Mouse (Mus musculus): ENCODE results near the gene Abcb10. TPM values are rescaled to one million over a fixed set of nuclear protein-coding genes. Genes with fewer than 3 reads are reported as not detected.

Gene Abcb10
- total and polyA plus RNA-seq, 2 experiments from 2014 or later: 14.7 to 43.4 TPM

DNA sequence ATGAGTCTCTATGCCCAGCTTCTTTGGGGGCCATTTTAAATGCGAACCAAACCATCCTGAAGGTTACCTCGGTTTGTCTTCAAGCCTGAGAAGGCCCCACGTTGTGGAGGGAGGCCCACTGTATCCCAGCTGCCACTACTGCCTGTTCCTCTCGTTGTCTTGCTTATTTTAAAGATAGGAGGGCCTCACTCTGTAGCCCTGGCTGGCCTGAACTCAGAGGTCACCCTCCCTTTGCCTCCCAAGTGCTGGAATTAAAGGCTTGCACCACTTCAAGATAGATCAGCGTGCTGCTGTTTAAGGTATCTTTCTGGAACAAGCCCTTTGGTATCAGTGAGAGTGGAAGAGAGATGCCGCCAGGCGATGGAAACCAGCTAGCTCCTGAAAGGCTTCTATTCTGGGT lies 6.2 kb upstream of the Abcb10 start:
- no peak for DNase-seq (ENCODE audit: low spot score)
- Histone ChIP-seq H3K27me3 (ENCODE audit: insufficient read depth, low read length) (no peaks in the 10 kb centered on the region), H3K4me1 (ENCODE audit: insufficient read depth, low read length) (no peaks in the 10 kb centered on the region), H3K9me3 (ENCODE audit: low read length) (no peaks in the 10 kb centered on the region), H3K9ac (replicated peaks; ENCODE audit: low read length, poor library complexity, severe bottlenecking) (no peak overlapping the region), H3K4me3 (ENCODE audit: low read depth, low read length) (no peak overlapping the region), H3K27ac (ENCODE audit: low read depth, low read length) (no peak overlapping the region), H3K4me2 (ENCODE audit: low read depth, low read length, poor library complexity, severe bottlenecking) (no peak overlapping the region), H3K36me3 (ENCODE audit: insufficient read depth, low read length) (0 out of 2 replicates have a peak, but pooled peaks cover 3% of the 10 kb centered on the region)
- WGBS: 80% methylated on average over 7 of the region's 7 CpGs
- TF ChIP-seq CTCF (IDR thresholded peaks at IDR 0.05): no peak
- ATAC-seq (ENCODE audit: low FRiP score): no peak

DNA sequence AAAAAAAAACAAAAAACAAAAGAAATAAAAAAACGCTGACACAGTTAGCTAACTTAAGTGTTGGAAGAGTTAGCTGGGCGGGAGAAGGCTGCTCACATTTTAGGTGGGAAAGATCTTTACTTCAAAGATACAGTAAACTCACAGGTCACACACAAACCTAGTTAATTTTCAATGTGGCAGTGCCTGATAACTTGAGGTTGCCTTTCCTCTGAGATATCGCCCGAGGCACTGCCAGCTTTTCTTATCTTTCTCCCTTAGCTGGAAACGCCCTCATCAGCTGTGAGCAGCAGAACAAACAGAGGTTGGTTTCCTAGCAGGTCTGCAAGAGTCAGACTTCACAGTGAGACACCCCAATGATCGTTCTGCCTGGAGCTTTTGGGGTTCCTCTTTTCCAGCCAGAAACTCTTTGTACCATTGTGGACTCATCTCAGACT lies 5.7 kb upstream of the Abcb10 start:
- DNase-seq (ENCODE audit: low spot score) (no peak), ATAC-seq (ENCODE audit: low FRiP score) (no peak)
- H3K9ac ChIP-seq (replicated peaks; ENCODE audit: low read length, poor library complexity, severe bottlenecking): no peak overlapping the region
- no peaks in the 10 kb centered on the region for H3K4me1 ChIP-seq (ENCODE audit: insufficient read depth, low read length)
- H3K4me3 ChIP-seq (ENCODE audit: low read depth, low read length): no peak overlapping the region
- 0 out of 2 replicates have a peak, but pooled peaks cover 2% of the 10 kb centered on the region for H3K36me3 ChIP-seq (ENCODE audit: insufficient read depth, low read length)
- H3K27me3 ChIP-seq (ENCODE audit: insufficient read depth, low read length): no peaks in the 10 kb centered on the region
- TF ChIP-seq CTCF (IDR thresholded peaks at IDR 0.05): no peak
- no peak overlapping the region for H3K4me2 ChIP-seq (ENCODE audit: low read depth, low read length, poor library complexity, severe bottlenecking)
- no peaks in the 10 kb centered on the region for H3K9me3 ChIP-seq (ENCODE audit: low read length)
- WGBS: 75% methylated on average over 6 of the region's 6 CpGs
- H3K27ac ChIP-seq (ENCODE audit: low read depth, low read length): no peak overlapping the region

DNA sequence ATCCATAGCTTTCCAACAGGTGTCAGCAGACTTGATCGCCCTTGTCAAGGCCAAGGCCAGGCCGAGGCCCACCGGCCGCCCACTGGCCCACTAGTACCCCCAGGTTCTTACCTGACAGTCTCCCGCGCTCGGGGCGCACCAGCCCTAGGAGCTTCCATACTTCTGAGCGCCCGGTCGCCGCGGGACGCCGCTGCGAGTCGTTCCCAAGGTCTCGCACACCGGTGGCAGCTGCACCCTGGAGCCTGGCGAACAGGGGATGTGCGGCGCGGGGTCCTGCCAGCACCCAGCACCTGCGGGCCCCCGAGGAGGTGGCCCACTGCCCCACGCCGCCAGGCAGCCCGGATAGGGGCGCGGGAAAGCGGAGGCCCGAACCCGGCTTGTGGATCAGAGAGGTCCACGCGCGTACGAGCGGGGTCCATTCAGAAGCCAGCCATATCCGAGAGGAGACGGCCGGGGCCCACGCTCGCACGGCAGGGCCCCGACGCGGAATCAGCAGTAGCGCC lies 580 bp downstream of the Abcb10 start:
- peak overlapping the region; percentile 94 for H3K9ac ChIP-seq (replicated peaks; ENCODE audit: low read length, poor library complexity, severe bottlenecking)
- H3K9me3 ChIP-seq (ENCODE audit: low read length): no peaks in the 10 kb centered on the region
- H3K27ac ChIP-seq (ENCODE audit: low read depth, low read length): peak overlapping the region; percentile 62
- no peak; the same call in 1 of the 2 replicates for ATAC-seq (ENCODE audit: low FRiP score)
- no peaks in the 10 kb centered on the region for H3K27me3 ChIP-seq (ENCODE audit: insufficient read depth, low read length)
- H3K4me1 ChIP-seq (ENCODE audit: insufficient read depth, low read length): peaks cover 5% of the 10 kb centered on the region; the same call in 1 of the 2 replicates
- WGBS: 1% methylated on average over 42 of the region's 48 CpGs
- TF ChIP-seq CTCF (IDR thresholded peaks at IDR 0.05): no peak
- peak overlapping the region; percentile 93 for H3K4me2 ChIP-seq (ENCODE audit: low read depth, low read length, poor library complexity, severe bottlenecking)
- H3K36me3 ChIP-seq (ENCODE audit: insufficient read depth, low read length): peaks cover 3% of the 10 kb centered on the region; the same call in 1 of the 2 replicates
- peak; percentile 8 for DNase-seq (ENCODE audit: low spot score)
- peak overlapping the region; percentile 87 for H3K4me3 ChIP-seq (ENCODE audit: low read depth, low read length)

DNA sequence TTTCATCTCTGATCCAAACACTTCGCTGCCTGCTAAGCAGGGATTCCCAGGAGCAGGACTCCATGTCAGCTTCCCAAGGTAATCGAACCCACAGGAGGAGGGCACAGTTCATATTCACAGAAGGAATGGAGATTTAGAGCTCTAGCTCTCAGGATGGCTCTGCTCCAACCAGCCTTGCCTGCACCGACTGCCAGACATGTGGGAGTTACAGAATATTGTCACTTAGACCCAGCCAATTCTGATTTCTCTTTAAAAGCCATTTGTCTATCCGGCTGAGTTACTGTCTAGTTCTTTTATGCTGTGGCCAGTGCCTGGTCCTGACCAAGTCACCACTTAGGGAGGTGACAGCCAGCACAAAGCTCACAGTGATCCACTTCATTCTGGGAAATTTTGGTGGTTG lies 1.2 kb downstream of the Abcb10 start:
- peaks cover 3% of the 10 kb centered on the region; the same call in 1 of the 2 replicates for H3K36me3 ChIP-seq (ENCODE audit: insufficient read depth, low read length)
- no peaks in the 10 kb centered on the region for H3K27me3 ChIP-seq (ENCODE audit: insufficient read depth, low read length)
- no peak overlapping the region for H3K27ac ChIP-seq (ENCODE audit: low read depth, low read length)
- no peak for TF ChIP-seq CTCF (IDR thresholded peaks at IDR 0.05)
- H3K4me3 ChIP-seq (ENCODE audit: low read depth, low read length): peak overlapping the region; percentile 87; the same call in 1 of the 2 replicates
- WGBS: 45% methylated on average over 4 of the region's 4 CpGs
- ATAC-seq (ENCODE audit: low FRiP score) (no peak), DNase-seq (ENCODE audit: low spot score) (peak; percentile 3)
- H3K9ac ChIP-seq (replicated peaks; ENCODE audit: low read length, poor library complexity, severe bottlenecking): no peak overlapping the region
- H3K4me2 ChIP-seq (ENCODE audit: low read depth, low read length, poor library complexity, severe bottlenecking): peak overlapping the region; percentile 93
- peaks cover 5% of the 10 kb centered on the region; the same call in 1 of the 2 replicates for H3K4me1 ChIP-seq (ENCODE audit: insufficient read depth, low read length)
- H3K9me3 ChIP-seq (ENCODE audit: low read length): no peaks in the 10 kb centered on the region

DNA sequence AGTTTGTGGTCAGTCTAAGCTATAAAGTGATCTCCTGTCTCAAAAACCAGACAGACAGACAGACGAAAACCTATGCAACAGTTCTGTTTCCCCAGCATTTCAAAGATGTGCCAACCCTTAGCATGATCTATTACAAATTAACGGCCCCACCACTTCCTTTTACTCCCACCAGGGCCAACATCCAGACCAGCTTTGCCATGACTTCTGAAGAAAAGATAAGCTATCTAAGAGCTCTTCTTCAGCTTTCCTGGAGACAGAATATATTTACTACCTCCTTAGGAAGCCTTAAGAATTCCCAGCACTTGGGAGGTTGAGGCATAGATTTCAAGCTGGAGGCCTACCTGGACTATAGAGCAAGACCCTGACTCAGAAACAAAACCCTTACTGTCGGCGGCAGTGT lies 2.7 kb downstream of the Abcb10 start:
- WGBS: 83% methylated on average over 4 of the region's 4 CpGs
- peaks cover 3% of the 10 kb centered on the region; the same call in 1 of the 2 replicates for H3K36me3 ChIP-seq (ENCODE audit: insufficient read depth, low read length)
- no peak overlapping the region for H3K4me2 ChIP-seq (ENCODE audit: low read depth, low read length, poor library complexity, severe bottlenecking)
- no peaks in the 10 kb centered on the region for H3K27me3 ChIP-seq (ENCODE audit: insufficient read depth, low read length)
- H3K27ac ChIP-seq (ENCODE audit: low read depth, low read length): no peak overlapping the region
- ATAC-seq (ENCODE audit: low FRiP score) (no peak), DNase-seq (ENCODE audit: low spot score) (no peak)
- no peak overlapping the region for H3K4me3 ChIP-seq (ENCODE audit: low read depth, low read length)
- no peak overlapping the region for H3K9ac ChIP-seq (replicated peaks; ENCODE audit: low read length, poor library complexity, severe bottlenecking)
- H3K4me1 ChIP-seq (ENCODE audit: insufficient read depth, low read length): peaks cover 5% of the 10 kb centered on the region; the same call in 1 of the 2 replicates
- no peak for TF ChIP-seq CTCF (IDR thresholded peaks at IDR 0.05)
- no peaks in the 10 kb centered on the region for H3K9me3 ChIP-seq (ENCODE audit: low read length)

DNA sequence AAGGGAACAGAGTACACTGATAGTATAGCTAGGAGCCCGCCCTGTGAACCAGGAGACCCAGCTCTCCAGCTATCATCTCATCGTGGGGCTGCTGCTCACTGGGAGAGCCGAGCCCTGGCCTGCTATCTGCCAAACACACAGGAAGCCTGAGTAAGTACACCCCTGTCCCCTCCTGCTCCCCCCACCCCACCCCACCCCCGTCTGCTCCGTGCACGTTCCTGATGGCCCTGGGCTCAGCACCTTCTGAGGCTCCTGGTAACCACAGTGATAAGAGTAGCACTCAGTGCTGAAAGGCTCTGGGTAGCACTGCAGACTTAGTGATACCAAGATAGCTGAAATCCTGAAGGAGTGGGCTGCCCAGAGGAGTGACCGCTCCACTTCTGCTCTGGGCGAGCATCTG lies 4.0 kb downstream of the Abcb10 start:
- no peak for DNase-seq (ENCODE audit: low spot score)
- Histone ChIP-seq H3K9me3 (ENCODE audit: low read length) (no peaks in the 10 kb centered on the region), H3K27me3 (ENCODE audit: insufficient read depth, low read length) (no peaks in the 10 kb centered on the region), H3K4me3 (ENCODE audit: low read depth, low read length) (no peak overlapping the region), H3K4me2 (ENCODE audit: low read depth, low read length, poor library complexity, severe bottlenecking) (no peak overlapping the region), H3K4me1 (ENCODE audit: insufficient read depth, low read length) (peaks cover 5% of the 10 kb centered on the region; the same call in 1 of the 2 replicates), H3K36me3 (ENCODE audit: insufficient read depth, low read length) (peaks cover 3% of the 10 kb centered on the region; the same call in 1 of the 2 replicates), H3K9ac (replicated peaks; ENCODE audit: low read length, poor library complexity, severe bottlenecking) (no peak overlapping the region), H3K27ac (ENCODE audit: low read depth, low read length) (no peak overlapping the region)
- no peak for TF ChIP-seq CTCF (IDR thresholded peaks at IDR 0.05)
- 82% methylated on average over 8 of the region's 8 CpGs for WGBS
- no peak for ATAC-seq (ENCODE audit: low FRiP score)

Measured in midbrain, postnatal 0 days (tissue).